Mouse (Mus musculus): ENCODE measurements around the gene Apoc1.

- no peak for TF ChIP-seq CTCF (IDR thresholded peaks at IDR 0.05 in 2 of 3, conservative IDR thresholded peaks at IDR 0.05 in 1 of 3; ENCODE audit: control insufficient read depth in 1 of 3, insufficient read depth in 1 of 3, low read depth in 2 of 3, low read length in 3 of 3, poor library complexity in 1 of 3, severe bottlenecking in 1 of 3)
- no peak for TF ChIP-seq EP300 (IDR thresholded peaks at IDR 0.05; ENCODE audit: low read depth in 1 of 2, low read length in 2 of 2)
- TF ChIP-seq POLR2A (IDR thresholded peaks at IDR 0.05; ENCODE audit: control insufficient read depth in 1 of 2, insufficient read depth in 1 of 2, low read depth in 1 of 2, low read length in 2 of 2, poor library complexity in 1 of 2), result no peak
- no peak for TF ChIP-seq ETS1 (IDR thresholded peaks at IDR 0.05; ENCODE audit: low read depth, low read length)
- no peak for TF ChIP-seq USF1 (IDR thresholded peaks at IDR 0.05; ENCODE audit: low read depth, low read length)
- no peak for TF ChIP-seq BHLHE40 (IDR thresholded peaks at IDR 0.05; ENCODE audit: borderline replicate concordance, low read depth, low read length)
- TF ChIP-seq MXI1 (IDR thresholded peaks at IDR 0.05; ENCODE audit: low read depth, low read length), result no peak
- no peak for TF ChIP-seq GATA1 (IDR thresholded peaks at IDR 0.05; ENCODE audit: low read depth, low read length)
Measured at GRCm38 (mm10) chr7:19719200-19719599, 26.7 kb upstream of the Apoc1 start.
